Mouse (Mus musculus): Measurements from ENCODE around the gene Pcdh15. TPM values are rescaled to one million over a fixed set of nuclear protein-coding genes. Genes with fewer than 3 reads are reported as not detected.

Pcdh15 gene
- polyA plus RNA-seq, 1 experiment from 2014 or later, result 0.62 TPM

DNA sequence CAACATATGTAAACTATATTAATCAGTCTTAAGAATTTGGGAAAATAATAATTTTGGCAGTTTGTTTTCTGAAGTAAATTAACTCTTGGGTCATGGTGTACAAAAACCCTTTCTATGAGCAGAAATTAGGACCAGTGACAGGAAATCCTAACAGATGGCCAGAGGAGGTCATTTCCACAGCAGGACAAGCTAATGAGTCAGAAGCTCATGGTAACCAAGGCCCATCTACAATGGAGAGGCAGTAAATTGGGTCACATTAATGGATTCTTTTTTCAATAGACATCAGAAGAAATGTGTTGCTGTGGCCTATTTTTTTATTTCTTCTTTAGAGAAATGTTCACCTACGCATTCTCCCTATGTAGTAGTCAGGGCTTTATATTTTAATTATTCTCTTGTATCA lies 923.9 kb downstream of the Pcdh15 start:
- 89% methylated on average over 1 of the region's 1 CpGs for WGBS
- H3K27ac ChIP-seq (ENCODE audit: low read depth, low read length), result no peak overlapping the region

DNA sequence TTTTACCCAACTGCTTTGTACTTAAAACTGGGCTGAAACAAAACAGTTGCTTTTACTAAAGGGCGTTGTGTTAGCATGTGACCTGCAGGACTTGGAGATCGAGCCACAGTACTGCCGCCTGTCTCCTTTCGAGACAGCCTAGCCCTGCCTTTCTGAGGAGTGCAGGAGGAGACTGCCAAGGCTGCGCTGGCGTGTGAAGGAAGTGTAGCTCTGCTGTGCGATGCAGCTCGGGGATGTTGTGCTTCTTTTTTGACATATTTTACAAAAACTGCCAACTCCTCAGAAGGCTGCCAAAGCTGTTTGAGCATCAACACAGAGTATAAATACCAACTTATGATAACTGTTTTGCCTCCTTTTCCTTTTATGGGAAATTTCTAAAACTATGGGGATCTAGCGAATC lies 953.9 kb downstream of the Pcdh15 start:
- H3K4me2 ChIP-seq (replicated peaks; ENCODE audit: low read depth, low read length), result no peak overlapping the region
- H3K27ac ChIP-seq (ENCODE audit: low read depth, low read length), result no peak overlapping the region
- no peak overlapping the region for H3K9ac ChIP-seq (ENCODE audit: low read depth, low read length)
- no peak for ATAC-seq (ENCODE audit: low FRiP score, low TSS enrichment)
- no peaks in the 10 kb centered on the region for H3K27me3 ChIP-seq (ENCODE audit: control insufficient read depth, insufficient read depth, low read length)
- no peaks in the 10 kb centered on the region for H3K4me1 ChIP-seq (ENCODE audit: control insufficient read depth, insufficient read depth, low read length)
- H3K36me3 ChIP-seq (ENCODE audit: control insufficient read depth, insufficient read depth, low read length), result no peaks in the 10 kb centered on the region
- no peak overlapping the region for H3K4me3 ChIP-seq (ENCODE audit: low read length)
- WGBS, result 63% methylated on average over 9 of the region's 9 CpGs
- no peaks in the 10 kb centered on the region for H3K9me3 ChIP-seq (ENCODE audit: control insufficient read depth, low read length)

More for the DNA sequence above, 923.9 kb downstream of the Pcdh15 start:
- Histone ChIP-seq H3K36me3 (ENCODE audit: control insufficient read depth, insufficient read depth, low read length) (no peaks in the 10 kb centered on the region), H3K4me2 (replicated peaks; ENCODE audit: low read depth, low read length) (no peak overlapping the region), H3K9ac (ENCODE audit: low read depth, low read length) (no peak overlapping the region), H3K4me1 (ENCODE audit: control insufficient read depth, insufficient read depth, low read length) (no peaks in the 10 kb centered on the region), H3K9me3 (ENCODE audit: control insufficient read depth, low read length) (no peaks in the 10 kb centered on the region), H3K4me3 (ENCODE audit: low read length) (no peak overlapping the region), H3K27me3 (ENCODE audit: control insufficient read depth, insufficient read depth, low read length) (no peaks in the 10 kb centered on the region)
- no peak for ATAC-seq (ENCODE audit: low FRiP score, low TSS enrichment)

DNA sequence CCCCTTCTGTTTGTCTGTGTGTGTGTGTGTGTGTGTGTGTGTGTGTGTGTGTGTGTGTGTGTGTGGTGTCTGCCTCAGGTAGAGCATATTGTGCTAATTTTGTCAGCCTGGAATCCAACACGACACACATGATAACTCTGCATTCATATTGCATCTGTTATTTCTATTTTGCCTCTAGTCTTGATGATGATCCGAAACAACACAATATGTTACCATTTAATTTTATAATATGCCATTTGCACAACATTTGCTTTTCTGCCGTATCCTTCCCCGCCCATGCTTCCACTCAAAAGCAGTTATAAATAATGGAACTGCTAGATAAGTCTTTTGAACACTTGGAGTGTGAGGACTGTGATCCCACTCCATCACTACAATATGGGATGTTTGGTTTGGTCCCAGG lies 987.5 kb downstream of the Pcdh15 start:
- 95% methylated on average over 4 of the region's 4 CpGs for WGBS
- no peak for ATAC-seq (ENCODE audit: low FRiP score, low TSS enrichment)
- Histone ChIP-seq H3K4me2 (replicated peaks; ENCODE audit: low read depth, low read length) (no peak overlapping the region), H3K9ac (ENCODE audit: low read depth, low read length) (no peak overlapping the region), H3K36me3 (ENCODE audit: control insufficient read depth, insufficient read depth, low read length) (no peaks in the 10 kb centered on the region), H3K27ac (ENCODE audit: low read depth, low read length) (no peak overlapping the region), H3K4me3 (ENCODE audit: low read length) (no peak overlapping the region), H3K27me3 (ENCODE audit: control insufficient read depth, insufficient read depth, low read length) (no peaks in the 10 kb centered on the region), H3K4me1 (ENCODE audit: control insufficient read depth, insufficient read depth, low read length) (no peaks in the 10 kb centered on the region), H3K9me3 (ENCODE audit: control insufficient read depth, low read length) (no peaks in the 10 kb centered on the region)

DNA sequence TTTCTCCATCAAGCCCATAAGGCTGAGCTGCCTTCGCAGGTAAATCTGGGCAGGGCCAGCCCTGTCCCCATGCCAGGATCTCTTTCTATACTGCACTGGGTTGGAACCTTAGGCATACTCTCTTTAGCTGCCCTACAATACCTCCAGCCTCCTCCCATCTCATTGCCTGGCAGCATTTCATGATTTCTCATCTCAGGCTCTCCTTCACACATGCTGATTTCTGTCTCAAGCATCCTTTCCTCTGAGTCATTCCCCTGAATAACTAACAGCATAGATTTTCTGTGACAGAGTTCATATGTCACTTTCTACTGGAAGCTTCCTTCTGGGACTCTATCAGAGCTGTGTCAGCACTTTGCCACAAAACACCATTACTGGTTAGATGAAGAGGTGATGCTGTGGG lies 999.2 kb downstream of the Pcdh15 start:
- Histone ChIP-seq H3K4me3 (ENCODE audit: low read length) (no peak overlapping the region), H3K9ac (ENCODE audit: low read depth, low read length) (no peak overlapping the region), H3K27ac (ENCODE audit: low read depth, low read length) (no peak overlapping the region), H3K36me3 (ENCODE audit: control insufficient read depth, insufficient read depth, low read length) (no peaks in the 10 kb centered on the region), H3K4me2 (replicated peaks; ENCODE audit: low read depth, low read length) (no peak overlapping the region), H3K27me3 (ENCODE audit: control insufficient read depth, insufficient read depth, low read length) (no peaks in the 10 kb centered on the region), H3K4me1 (ENCODE audit: control insufficient read depth, insufficient read depth, low read length) (no peaks in the 10 kb centered on the region), H3K9me3 (ENCODE audit: control insufficient read depth, low read length) (no peaks in the 10 kb centered on the region)
- WGBS, result 88% methylated on average over 1 of the region's 1 CpGs
- no peak for ATAC-seq (ENCODE audit: low FRiP score, low TSS enrichment)

DNA sequence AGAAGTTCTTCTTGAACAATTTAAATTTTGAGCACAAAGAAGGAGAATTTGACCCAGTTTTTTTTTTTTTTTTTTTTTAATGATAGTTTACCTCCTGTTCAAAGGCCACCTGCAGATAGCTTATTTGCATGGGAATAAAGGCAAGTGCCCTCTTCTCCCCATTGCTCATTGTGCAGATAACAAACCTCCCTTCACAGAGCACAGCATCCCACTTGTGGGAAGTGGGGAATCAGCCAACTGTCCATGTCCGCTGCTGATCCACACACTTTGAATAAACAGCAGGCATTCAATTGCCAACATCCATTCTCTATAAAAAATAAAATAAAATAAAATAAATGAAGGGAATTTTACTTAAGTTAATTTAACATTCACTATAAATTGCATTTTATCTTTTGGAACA lies 1015.0 kb downstream of the Pcdh15 start:
- H3K9ac ChIP-seq (ENCODE audit: low read depth, low read length), result no peak overlapping the region
- WGBS, result 74% methylated on average over 1 of the region's 1 CpGs
- no peaks in the 10 kb centered on the region for H3K4me1 ChIP-seq (ENCODE audit: control insufficient read depth, insufficient read depth, low read length)
- no peaks in the 10 kb centered on the region for H3K27me3 ChIP-seq (ENCODE audit: control insufficient read depth, insufficient read depth, low read length)
- no peak for ATAC-seq (ENCODE audit: low FRiP score, low TSS enrichment)
- no peak overlapping the region for H3K27ac ChIP-seq (ENCODE audit: low read depth, low read length)
- no peaks in the 10 kb centered on the region for H3K9me3 ChIP-seq (ENCODE audit: control insufficient read depth, low read length)
- no peaks in the 10 kb centered on the region for H3K36me3 ChIP-seq (ENCODE audit: control insufficient read depth, insufficient read depth, low read length)
- no peak overlapping the region for H3K4me2 ChIP-seq (replicated peaks; ENCODE audit: low read depth, low read length)
- H3K4me3 ChIP-seq (ENCODE audit: low read length), result no peak overlapping the region

DNA sequence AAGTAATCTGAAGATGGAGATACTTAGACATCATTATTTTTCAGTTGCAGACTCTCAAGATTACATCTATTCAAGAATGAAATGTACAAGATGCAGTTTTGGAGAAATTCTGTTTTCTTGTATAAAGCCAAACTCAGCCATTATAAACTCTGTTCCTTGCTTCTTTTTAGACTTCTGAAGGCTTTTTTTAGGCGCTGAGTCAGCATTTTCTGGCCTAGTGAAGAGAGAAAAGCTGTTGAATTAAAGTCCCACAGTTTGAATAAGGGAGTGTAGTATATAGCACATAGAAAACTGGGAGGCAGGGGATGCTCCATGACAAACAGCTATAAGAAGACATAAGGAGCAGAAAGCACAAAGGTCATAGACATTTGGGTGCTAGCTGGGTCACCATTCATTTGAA lies 1017.7 kb downstream of the Pcdh15 start:
- Histone ChIP-seq H3K4me3 (ENCODE audit: low read length) (no peak overlapping the region), H3K36me3 (ENCODE audit: control insufficient read depth, insufficient read depth, low read length) (no peaks in the 10 kb centered on the region), H3K9me3 (ENCODE audit: control insufficient read depth, low read length) (no peaks in the 10 kb centered on the region), H3K27ac (ENCODE audit: low read depth, low read length) (no peak overlapping the region), H3K4me1 (ENCODE audit: control insufficient read depth, insufficient read depth, low read length) (no peaks in the 10 kb centered on the region), H3K27me3 (ENCODE audit: control insufficient read depth, insufficient read depth, low read length) (no peaks in the 10 kb centered on the region), H3K9ac (ENCODE audit: low read depth, low read length) (no peak overlapping the region), H3K4me2 (replicated peaks; ENCODE audit: low read depth, low read length) (no peak overlapping the region)
- 69% methylated on average over 1 of the region's 1 CpGs for WGBS
- no peak for ATAC-seq (ENCODE audit: low FRiP score, low TSS enrichment)

DNA sequence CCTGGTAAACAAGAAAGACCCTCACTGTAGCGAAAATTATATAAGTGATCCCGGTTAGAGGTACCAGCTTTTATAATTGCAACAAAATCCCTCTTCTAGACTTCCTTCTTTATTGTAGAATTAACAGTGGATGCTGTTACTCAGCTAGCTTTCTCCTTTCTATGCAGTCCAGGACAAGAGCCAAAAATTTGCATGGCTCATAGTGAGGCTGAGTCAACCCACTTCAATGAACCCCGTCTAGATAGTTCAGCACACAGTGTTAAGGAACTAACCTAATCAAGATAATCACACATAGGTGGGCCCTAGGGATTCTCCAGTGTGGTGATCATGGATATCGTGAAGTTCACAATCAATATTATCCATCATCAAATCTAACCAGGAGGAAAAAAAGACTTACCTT lies 1024.3 kb downstream of the Pcdh15 start:
- H3K9me3 ChIP-seq (ENCODE audit: control insufficient read depth, low read length), result no peaks in the 10 kb centered on the region

DNA sequence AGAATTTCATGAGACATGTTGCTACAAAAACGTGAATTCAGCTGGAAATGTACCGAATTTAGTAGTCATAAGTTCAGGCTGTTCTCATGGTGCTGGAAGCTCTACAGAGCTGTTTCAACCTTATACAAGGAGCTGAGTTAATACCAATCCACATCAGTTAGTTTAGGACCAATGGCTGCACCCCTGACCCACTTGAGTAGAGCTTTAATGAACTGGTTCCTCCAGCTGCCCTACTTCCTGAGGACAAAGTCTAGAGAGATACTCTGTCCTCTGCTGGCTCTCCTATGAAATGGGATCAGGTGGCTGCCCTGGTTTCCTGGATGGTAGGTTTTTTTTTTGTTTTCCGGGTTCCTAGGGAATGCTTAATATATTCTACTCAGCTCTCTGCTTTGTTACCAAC lies 1030.0 kb downstream of the Pcdh15 start:
- H3K4me1 ChIP-seq (ENCODE audit: control insufficient read depth, insufficient read depth, low read length), result no peaks in the 10 kb centered on the region
- no peaks in the 10 kb centered on the region for H3K9me3 ChIP-seq (ENCODE audit: control insufficient read depth, low read length)
- H3K4me2 ChIP-seq (replicated peaks; ENCODE audit: low read depth, low read length), result no peak overlapping the region
- WGBS, result 82% methylated on average over 3 of the region's 3 CpGs
- no peak overlapping the region for H3K9ac ChIP-seq (ENCODE audit: low read depth, low read length)
- no peak for ATAC-seq (ENCODE audit: low FRiP score, low TSS enrichment)
- no peak overlapping the region for H3K4me3 ChIP-seq (ENCODE audit: low read length)
- no peak overlapping the region for H3K27ac ChIP-seq (ENCODE audit: low read depth, low read length)
- H3K36me3 ChIP-seq (ENCODE audit: control insufficient read depth, insufficient read depth, low read length), result no peaks in the 10 kb centered on the region
- no peaks in the 10 kb centered on the region for H3K27me3 ChIP-seq (ENCODE audit: control insufficient read depth, insufficient read depth, low read length)

More for the DNA sequence above, 1024.3 kb downstream of the Pcdh15 start:
- ATAC-seq (ENCODE audit: low FRiP score, low TSS enrichment), result no peak
- no peak overlapping the region for H3K4me2 ChIP-seq (replicated peaks; ENCODE audit: low read depth, low read length)
- WGBS, result 91% methylated on average over 4 of the region's 4 CpGs
- no peak overlapping the region for H3K4me3 ChIP-seq (ENCODE audit: low read length)
- no peaks in the 10 kb centered on the region for H3K27me3 ChIP-seq (ENCODE audit: control insufficient read depth, insufficient read depth, low read length)
- H3K27ac ChIP-seq (ENCODE audit: low read depth, low read length), result no peak overlapping the region
- H3K4me1 ChIP-seq (ENCODE audit: control insufficient read depth, insufficient read depth, low read length), result no peaks in the 10 kb centered on the region
- no peaks in the 10 kb centered on the region for H3K36me3 ChIP-seq (ENCODE audit: control insufficient read depth, insufficient read depth, low read length)
- H3K9ac ChIP-seq (ENCODE audit: low read depth, low read length), result no peak overlapping the region

DNA sequence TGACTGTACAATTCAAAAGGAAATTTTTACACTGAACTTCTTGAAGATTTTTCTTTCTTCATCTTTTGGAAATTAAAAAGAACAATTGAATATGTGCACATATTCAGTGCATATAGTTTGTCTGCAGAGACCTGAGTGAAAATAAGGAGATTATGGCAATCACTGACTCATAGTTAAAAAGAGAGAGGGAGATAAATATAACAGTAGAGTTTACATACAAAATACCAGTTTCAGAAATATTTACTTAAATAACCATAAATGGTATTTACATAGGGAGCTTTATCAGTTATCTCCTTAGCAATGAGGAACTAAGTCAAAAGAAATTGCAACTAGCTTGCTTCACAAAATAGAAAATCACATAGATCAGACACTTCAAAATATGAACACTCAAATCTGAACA lies 1030.5 kb downstream of the Pcdh15 start:
- H3K27me3 ChIP-seq (ENCODE audit: control insufficient read depth, insufficient read depth, low read length), result no peaks in the 10 kb centered on the region
- H3K9ac ChIP-seq (ENCODE audit: low read depth, low read length), result no peak overlapping the region
- ATAC-seq (ENCODE audit: low FRiP score, low TSS enrichment), result no peak
- H3K4me3 ChIP-seq (ENCODE audit: low read length), result no peak overlapping the region
- H3K4me2 ChIP-seq (replicated peaks; ENCODE audit: low read depth, low read length), result no peak overlapping the region
- no peaks in the 10 kb centered on the region for H3K36me3 ChIP-seq (ENCODE audit: control insufficient read depth, insufficient read depth, low read length)
- no peaks in the 10 kb centered on the region for H3K4me1 ChIP-seq (ENCODE audit: control insufficient read depth, insufficient read depth, low read length)
- no peak overlapping the region for H3K27ac ChIP-seq (ENCODE audit: low read depth, low read length)
- no peaks in the 10 kb centered on the region for H3K9me3 ChIP-seq (ENCODE audit: control insufficient read depth, low read length)

DNA sequence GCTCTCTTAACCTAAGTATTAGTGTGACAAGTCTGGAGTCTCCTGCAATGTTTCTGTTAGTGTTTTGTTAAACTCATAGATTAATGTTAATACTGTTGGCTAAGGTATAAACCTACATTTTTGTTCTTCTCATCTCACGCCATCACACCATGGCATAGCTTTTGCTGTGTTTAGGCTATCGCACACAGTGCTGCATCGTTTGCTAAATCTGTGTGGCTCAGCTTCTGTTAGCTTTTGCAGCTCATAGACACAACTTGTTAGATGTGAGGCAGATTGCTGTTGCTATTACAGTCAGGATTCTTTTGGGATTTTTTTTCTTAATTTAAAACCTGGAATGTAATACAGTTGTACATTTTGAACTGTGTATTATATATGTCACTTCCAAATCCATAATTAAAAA lies 1031.7 kb downstream of the Pcdh15 start:
- Histone ChIP-seq H3K9me3 (ENCODE audit: control insufficient read depth, low read length) (no peaks in the 10 kb centered on the region), H3K4me2 (replicated peaks; ENCODE audit: low read depth, low read length) (no peak overlapping the region), H3K4me3 (ENCODE audit: low read length) (no peak overlapping the region), H3K27ac (ENCODE audit: low read depth, low read length) (no peak overlapping the region), H3K9ac (ENCODE audit: low read depth, low read length) (no peak overlapping the region), H3K4me1 (ENCODE audit: control insufficient read depth, insufficient read depth, low read length) (no peaks in the 10 kb centered on the region), H3K27me3 (ENCODE audit: control insufficient read depth, insufficient read depth, low read length) (no peaks in the 10 kb centered on the region), H3K36me3 (ENCODE audit: control insufficient read depth, insufficient read depth, low read length) (no peaks in the 10 kb centered on the region)
- no peak for ATAC-seq (ENCODE audit: low FRiP score, low TSS enrichment)
- 91% methylated on average over 3 of the region's 3 CpGs for WGBS
